Mouse (Mus musculus) liver, embryonic 11.5 days (tissue): ENCODE measurements around the gene Fnbp1. TPM values are rescaled to one million over a fixed set of nuclear protein-coding genes. Genes with fewer than 3 reads are reported as not detected.

Experiments
- ATAC-seq: fragments of 200-750 bp; cut with Nextera tagmentation; replicated peaks from 2 replicates; pipeline ENCODE4 v1.8.0; 2017; ENCODE audit warnings: moderate number of reproducible peaks, mild to moderate bottlenecking, moderate TSS enrichment, moderate library complexity; ENCODE audit not compliant: low FRiP score
- DNase-seq: peaks from one replicate; pipeline ENCODE4 v3.0.0-alpha.2; 2017; ENCODE audit warnings: low spot score
- H3K27ac ChIP-seq: fragments of 300-500 bp; sonication (generic); 2 replicates; pipeline ENCODE4 v1.5.1; 2014; ENCODE audit warnings: mild to moderate bottlenecking, low read depth, low read length, control low read depth
- H3K27me3 ChIP-seq: fragments of 300-500 bp; sonication (generic); replicated peaks from 2 replicates; pipeline ENCODE4 v1.6.1; 2014; ENCODE audit warnings: low read length, mixed read lengths; ENCODE audit not compliant: control insufficient read depth, insufficient read depth
- H3K36me3 ChIP-seq: fragments of 300-500 bp; sonication (generic); 2 replicates; pipeline ENCODE4 v1.6.1; 2014; ENCODE audit warnings: mild to moderate bottlenecking, low read length, moderate library complexity, mixed read lengths; ENCODE audit not compliant: control insufficient read depth, insufficient read depth
- H3K4me1 ChIP-seq: fragments of 300-500 bp; sonication (generic); replicated peaks from 2 replicates; pipeline ENCODE4 v1.6.1; 2014; ENCODE audit warnings: low read length, mixed read lengths; ENCODE audit not compliant: control insufficient read depth, insufficient read depth
- H3K4me2 ChIP-seq: fragments of 300-500 bp; sonication (generic); 2 replicates; pipeline ENCODE4 v1.6.1; 2014; ENCODE audit warnings: mild to moderate bottlenecking, control low read depth, moderate library complexity
- H3K4me3 ChIP-seq: fragments of 300-500 bp; sonication (generic); 2 replicates; pipeline ENCODE4 v1.5.1; 2014; ENCODE audit warnings: low read depth, low read length, control low read depth
- H3K9ac ChIP-seq: fragments of 300-500 bp; sonication (generic); 2 replicates; pipeline ENCODE4 v1.6.1; 2014; ENCODE audit warnings: low read depth, low read length, control low read depth
- H3K9me3 ChIP-seq: fragments of 300-500 bp; sonication (generic); 2 replicates; pipeline ENCODE4 v1.6.1; 2016; ENCODE audit warnings: low read length, inconsistent platforms, mixed read lengths; ENCODE audit not compliant: control insufficient read depth
- WGBS: fragments of 180-500 bp; shearing (Covaris S2); extraction: QIAGEN DNeasy Blood & Tissue Kit; methylation state at CpG from one replicate; pipeline ENCODE4 v1.1.7; 2014; 5-methylcytosine and 5-hydroxymethylcytosine counted together
- polyA plus RNA-seq: library from polyadenylated mRNA; unstranded; fragments of >200 nt; fragmentation: Nextera tagmentation; extraction: Ambion mirVana; gene quantifications from 2 replicates; pipeline ENCODE4 v1.2.1, GENCODE M21; 2014

Fnbp1 gene
- polyA plus RNA-seq, 1 experiment from 2014 or later: 20.6 TPM

DNA sequence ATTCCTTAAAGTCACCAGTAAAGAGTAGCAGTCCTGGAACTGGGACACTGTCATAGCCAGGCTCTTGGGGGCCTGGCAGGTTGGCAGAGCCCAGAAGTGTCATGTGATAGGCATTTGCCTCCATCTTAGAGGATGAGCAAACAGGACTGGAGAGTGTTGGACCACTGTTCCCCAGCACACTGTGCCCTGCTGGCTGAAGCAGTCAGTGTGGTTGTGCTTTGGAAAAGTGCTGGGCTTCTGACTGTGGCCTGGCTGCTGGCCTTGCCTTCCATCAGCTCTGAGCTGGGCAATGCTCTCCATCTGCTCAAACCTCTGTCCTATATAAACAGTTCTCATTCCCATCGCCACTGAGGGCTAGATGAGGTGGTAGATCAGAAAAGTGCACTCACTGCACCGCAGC is 121.6 kb downstream of the Fnbp1 start:
- no peaks in the 10 kb centered on the region for H3K4me1 ChIP-seq
- H3K9ac ChIP-seq: no peak overlapping the region
- no peak overlapping the region for H3K27ac ChIP-seq
- peaks cover 16% of the 10 kb centered on the region for H3K36me3 ChIP-seq
- H3K4me3 ChIP-seq: no peak overlapping the region
- ATAC-seq: no peak
- H3K27me3 ChIP-seq: no peaks in the 10 kb centered on the region
- 97% methylated on average over 2 of the region's 2 CpGs for WGBS
- no peak overlapping the region for H3K4me2 ChIP-seq
- no peak for DNase-seq
- no peaks in the 10 kb centered on the region for H3K9me3 ChIP-seq

- Histone ChIP-seq H3K9me3 (no peaks in the 10 kb centered on the region), H3K36me3 (peaks cover 16% of the 10 kb centered on the region), H3K4me2 (no peak overlapping the region), H3K27ac (no peak overlapping the region), H3K4me1 (no peaks in the 10 kb centered on the region), H3K4me3 (no peak overlapping the region), H3K9ac (no peak overlapping the region), H3K27me3 (no peaks in the 10 kb centered on the region)
- WGBS: 81% methylated on average over 8 of the region's 8 CpGs
- no peak for DNase-seq
- ATAC-seq: no peak
These were observed 122.8 kb downstream of the Fnbp1 start for GRCm38 (mm10) chr2:31019011-31019410.

DNA sequence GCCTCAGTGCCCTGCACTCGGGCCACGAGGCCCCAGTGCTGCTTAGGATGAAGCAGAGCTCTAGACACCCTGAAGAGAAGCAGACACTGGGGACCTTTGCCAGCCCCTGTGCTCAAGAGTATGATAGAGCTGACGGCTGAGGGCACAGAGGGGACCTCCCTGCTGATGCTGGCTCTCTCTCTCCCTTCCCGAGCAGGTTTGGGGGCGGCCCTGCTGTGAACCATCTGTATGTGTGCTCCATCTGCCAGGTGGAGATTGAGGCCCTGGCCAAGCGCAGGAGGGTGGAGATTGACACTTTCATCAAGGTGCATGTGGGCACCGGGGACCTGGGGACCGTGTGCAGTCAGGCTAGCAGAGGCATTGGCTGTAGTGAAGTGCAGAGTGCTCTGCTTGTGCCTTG is 123.3 kb downstream of the Fnbp1 start:
- Histone ChIP-seq H3K9me3 (no peaks in the 10 kb centered on the region), H3K4me2 (no peak overlapping the region), H3K4me3 (no peak overlapping the region), H3K4me1 (no peaks in the 10 kb centered on the region), H3K36me3 (peaks cover 16% of the 10 kb centered on the region), H3K9ac (no peak overlapping the region), H3K27ac (no peak overlapping the region), H3K27me3 (no peaks in the 10 kb centered on the region)
- DNase-seq: no peak
- WGBS: 84% methylated on average over 8 of the region's 8 CpGs
- no peak for ATAC-seq

GRCm38 (mm10) chr2:31017625-31018317 is 124.0 kb downstream of the Fnbp1 start:
- Histone ChIP-seq H3K4me3 (no peak overlapping the region), H3K4me2 (no peak overlapping the region), H3K27ac (no peak overlapping the region), H3K9me3 (no peaks in the 10 kb centered on the region), H3K4me1 (no peaks in the 10 kb centered on the region), H3K36me3 (peaks cover 18% of the 10 kb centered on the region), H3K9ac (no peak overlapping the region), H3K27me3 (no peaks in the 10 kb centered on the region)
- ATAC-seq (no peak), DNase-seq (no peak)
- WGBS: 88% methylated on average over 18 of the region's 18 CpGs

DNA sequence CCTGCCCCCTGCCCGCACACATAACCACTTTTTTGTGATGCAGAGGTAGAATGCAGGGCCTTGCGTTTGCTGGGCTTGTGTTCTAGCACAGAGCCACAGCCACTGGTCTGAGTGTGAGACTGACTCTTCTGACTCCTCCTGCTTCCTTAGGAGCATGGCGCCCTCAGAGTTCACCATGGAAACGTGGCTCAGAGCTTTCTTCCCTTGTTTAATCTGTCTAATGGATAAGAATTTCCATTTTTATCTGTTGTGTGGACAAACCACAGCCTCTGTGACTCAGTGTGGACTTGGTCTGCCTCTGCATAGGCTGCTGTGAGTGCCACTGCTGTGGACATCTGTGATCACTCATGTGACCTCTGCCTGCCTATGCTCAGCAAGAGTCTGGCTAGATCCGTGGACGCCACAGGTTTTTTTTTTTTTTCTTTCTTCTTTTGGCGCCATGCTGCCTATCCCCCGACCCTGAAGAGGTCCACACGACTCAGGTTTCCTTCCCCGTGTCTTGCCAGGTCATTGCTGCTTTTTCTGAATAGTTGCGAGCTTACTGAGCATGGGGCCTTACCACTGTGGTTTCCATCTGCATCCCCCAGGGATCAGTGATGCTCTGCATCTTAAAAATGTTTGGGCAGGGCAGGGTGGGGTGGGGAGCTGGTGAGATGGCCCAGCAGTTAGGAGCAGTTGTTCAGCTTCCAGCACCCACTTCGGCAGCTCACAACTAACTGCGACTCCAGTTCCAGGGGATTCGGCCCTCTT is 128.3 kb downstream of the Fnbp1 start:
- no peaks in the 10 kb centered on the region for H3K4me1 ChIP-seq
- H3K4me3 ChIP-seq: no peak overlapping the region
- no peak for DNase-seq
- 79% methylated on average over 14 of the region's 14 CpGs for WGBS
- peaks cover 14% of the 10 kb centered on the region; the same call in 1 of the 2 replicates for H3K36me3 ChIP-seq
- H3K27ac ChIP-seq: no peak overlapping the region
- H3K4me2 ChIP-seq: no peak overlapping the region
- no peaks in the 10 kb centered on the region for H3K9me3 ChIP-seq
- H3K27me3 ChIP-seq: no peaks in the 10 kb centered on the region
- ATAC-seq: no peak
- no peak overlapping the region for H3K9ac ChIP-seq

DNA sequence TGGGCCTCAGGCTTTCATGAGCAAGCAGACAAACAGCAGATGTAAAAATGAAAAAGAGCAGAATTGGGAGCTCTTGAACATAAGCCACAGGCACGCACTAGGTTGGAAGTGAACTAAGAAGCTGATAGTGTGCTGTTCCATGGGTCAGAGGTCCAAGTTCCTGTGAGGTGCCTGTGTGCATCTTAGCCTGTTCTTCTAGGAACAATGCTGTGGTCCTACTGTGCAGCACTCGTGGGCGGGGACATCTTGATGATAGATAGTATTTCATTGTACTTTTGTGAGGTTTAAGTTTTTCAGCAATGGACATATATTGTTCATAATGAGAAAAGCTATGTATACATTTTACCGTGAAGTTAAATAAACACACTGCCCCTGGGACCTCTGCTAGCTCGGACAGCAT is 134.6 kb downstream of the Fnbp1 start:
- Histone ChIP-seq H3K4me1 (peaks cover 26% of the 10 kb centered on the region), H3K4me2 (peak overlapping the region; percentile 74), H3K9me3 (no peaks in the 10 kb centered on the region), H3K27ac (peak overlapping the region; percentile 90), H3K27me3 (no peaks in the 10 kb centered on the region), H3K4me3 (no peak overlapping the region), H3K9ac (peak overlapping the region; percentile 61), H3K36me3 (0 out of 2 replicates have a peak, but pooled peaks cover 2% of the 10 kb centered on the region)
- DNase-seq (no peak), ATAC-seq (no peak)
- WGBS: 73% methylated on average over 5 of the region's 5 CpGs

GRCm38 (mm10) chr2:31006434-31006833 is 135.4 kb downstream of the Fnbp1 start:
- WGBS: 31% methylated on average over 5 of the region's 5 CpGs
- Histone ChIP-seq H3K27ac (peak overlapping the region; percentile 90), H3K4me2 (peak overlapping the region; percentile 74), H3K9me3 (no peaks in the 10 kb centered on the region), H3K4me3 (peak overlapping the region; percentile 45), H3K36me3 (0 out of 2 replicates have a peak, but pooled peaks cover 2% of the 10 kb centered on the region), H3K9ac (peak overlapping the region; percentile 61), H3K27me3 (no peaks in the 10 kb centered on the region), H3K4me1 (peaks cover 26% of the 10 kb centered on the region)
- ATAC-seq (peak; percentile 93), DNase-seq (peak; percentile 59)

DNA sequence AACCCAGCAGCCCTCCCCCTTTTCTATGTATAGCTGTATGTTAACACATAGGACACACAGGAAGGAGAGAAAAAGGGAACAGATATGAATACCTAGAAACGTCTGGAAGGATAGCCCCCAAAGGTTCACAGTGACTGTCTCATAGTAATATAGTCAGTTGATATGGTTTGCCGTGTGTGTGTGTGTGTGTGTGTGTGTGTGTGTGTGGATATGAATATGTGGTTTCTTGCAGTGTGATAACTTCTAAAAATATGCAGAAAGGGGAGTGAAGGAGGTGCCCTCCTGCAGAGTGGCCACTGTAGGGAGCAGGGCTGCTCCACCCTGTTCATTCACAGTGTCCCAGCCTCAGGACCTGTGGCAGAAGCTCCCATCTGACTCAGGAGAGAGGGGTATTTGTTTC is 136.4 kb downstream of the Fnbp1 start:
- 47% methylated on average over 2 of the region's 2 CpGs for WGBS
- peak; percentile 70 for ATAC-seq
- Histone ChIP-seq H3K4me3 (peak overlapping the region; percentile 45), H3K27me3 (no peaks in the 10 kb centered on the region), H3K4me2 (peak overlapping the region; percentile 74), H3K9me3 (no peaks in the 10 kb centered on the region), H3K9ac (peak overlapping the region; percentile 61), H3K27ac (peak overlapping the region; percentile 90), H3K4me1 (peaks cover 26% of the 10 kb centered on the region), H3K36me3 (0 out of 2 replicates have a peak, but pooled peaks cover 2% of the 10 kb centered on the region)
- DNase-seq: no peak
